Mouse (Mus musculus) kidney, embryonic 15.5 days (tissue): ENCODE results near the gene Ccdc39. TPM values are rescaled to one million over a fixed set of nuclear protein-coding genes. Genes with fewer than 3 reads are reported as not detected.
A peak's percentile ranks its signal among the peaks of the same experiment; 100 is the strongest.

Experiments used
- ATAC-seq: fragments of 200-750 bp; cut with Nextera tagmentation; replicated peaks from 2 replicates; pipeline ENCODE4 v1.8.0; 2017; ENCODE audit warnings: moderate TSS enrichment; ENCODE audit not compliant: low FRiP score
- H3K27ac ChIP-seq: fragments of 300-500 bp; sonication (generic); 2 replicates; pipeline ENCODE4 v1.5.1; 2015; ENCODE audit warnings: mild to moderate bottlenecking, inconsistent platforms
- H3K27me3 ChIP-seq: fragments of 300-500 bp; sonication (generic); 2 replicates; pipeline ENCODE4 v1.6.1; 2015; ENCODE audit warnings: inconsistent platforms
- H3K36me3 ChIP-seq: fragments of 300-500 bp; sonication (generic); 2 replicates; pipeline ENCODE4 v1.6.1; 2015; ENCODE audit warnings: inconsistent platforms
- H3K4me1 ChIP-seq: fragments of 300-500 bp; sonication (generic); 2 replicates; pipeline ENCODE4 v1.6.1; 2015; ENCODE audit warnings: inconsistent platforms
- H3K4me2 ChIP-seq: fragments of 300-500 bp; sonication (generic); 2 replicates; pipeline ENCODE4 v1.6.1; 2015; ENCODE audit warnings: moderate library complexity, mild to moderate bottlenecking, inconsistent platforms
- H3K4me3 ChIP-seq: fragments of 300-500 bp; sonication (generic); replicated peaks from 2 replicates; pipeline ENCODE4 v1.5.1; 2015; ENCODE audit warnings: mild to moderate bottlenecking, inconsistent platforms
- H3K9ac ChIP-seq: fragments of 300-500 bp; sonication (generic); 2 replicates; pipeline ENCODE4 v1.6.1; 2015; ENCODE audit warnings: mild to moderate bottlenecking, inconsistent platforms
- H3K9me3 ChIP-seq: fragments of 300-500 bp; sonication (generic); replicated peaks from 2 replicates; pipeline ENCODE4 v1.6.1; 2016; ENCODE audit warnings: inconsistent platforms
- WGBS: fragments of 180-500 bp; shearing (Covaris S2); methylation state at CpG from one replicate; pipeline ENCODE4 v1.1.7; 2015; ENCODE audit warnings: mixed read lengths; 5-methylcytosine and 5-hydroxymethylcytosine counted together
- polyA plus RNA-seq: library from polyadenylated mRNA; unstranded; fragments of >200 nt; fragmentation: Nextera tagmentation; extraction: Ambion mirVana; gene quantifications from 2 replicates; pipeline ENCODE4 v1.2.1, GENCODE M21; 2015

Ccdc39 gene
- polyA plus RNA-seq = 3.5 and 4.0 TPM in 2 replicates

DNA sequence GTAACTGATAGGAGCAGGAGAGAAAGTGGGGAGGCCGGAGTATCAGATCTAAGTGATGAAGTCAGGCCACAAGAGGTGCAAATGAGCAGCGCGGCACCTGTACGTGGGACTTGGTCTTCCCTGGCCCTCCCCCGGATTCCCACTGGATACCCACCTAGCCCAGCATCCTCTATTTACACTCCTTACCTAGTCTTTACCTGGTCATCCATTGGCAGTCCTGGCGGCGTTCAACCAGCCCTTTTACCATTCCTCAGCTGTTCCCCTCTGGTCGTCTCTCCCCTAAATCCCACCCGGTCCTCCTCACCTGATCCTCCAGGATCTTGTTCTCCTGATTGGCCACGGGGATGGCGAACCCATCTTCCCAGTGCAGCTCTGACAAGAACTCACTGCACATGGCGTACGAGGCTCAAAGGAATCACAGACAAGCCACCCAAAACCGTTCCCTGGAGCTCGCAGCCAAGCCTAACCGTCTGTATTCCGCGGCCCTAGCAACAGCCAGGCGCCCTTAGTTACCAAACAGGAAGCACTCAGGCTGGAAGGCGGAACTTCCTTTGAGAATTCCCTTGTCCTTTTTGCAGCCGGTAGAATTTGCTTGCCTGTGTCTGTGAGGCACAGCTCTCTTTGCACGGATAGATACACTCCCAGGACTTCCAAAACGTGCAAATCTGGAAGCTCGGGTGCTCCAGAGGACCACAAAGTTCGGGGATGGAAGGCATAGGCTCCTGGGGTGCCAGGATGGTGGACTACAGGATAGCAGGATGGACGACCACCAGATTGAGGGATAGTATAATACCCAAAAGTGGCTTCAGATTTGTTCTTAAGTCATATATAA lies at the start of gene Ccdc39:
TSS of gene Ccdc39 (minus strand) at position 510 of the 832 bp plus-strand sequence.
- peak; percentile 97 for ATAC-seq
- 3% methylated on average over 26 of the region's 26 CpGs for WGBS
- Histone ChIP-seq H3K4me3 (peak within 1 kb of the TSS; percentile 55), H3K27me3 (no peaks in the 10 kb centered on the region), H3K27ac (no peak within 1 kb of the TSS), H3K9me3 (no peaks in the 10 kb centered on the region), H3K9ac (peak within 1 kb of the TSS; percentile 38), H3K4me1 (peaks cover 7% of the 10 kb centered on the region; the same call in 1 of the 2 replicates), H3K4me2 (peak within 1 kb of the TSS; percentile 79), H3K36me3 (no peaks in the 10 kb centered on the region)

DNA sequence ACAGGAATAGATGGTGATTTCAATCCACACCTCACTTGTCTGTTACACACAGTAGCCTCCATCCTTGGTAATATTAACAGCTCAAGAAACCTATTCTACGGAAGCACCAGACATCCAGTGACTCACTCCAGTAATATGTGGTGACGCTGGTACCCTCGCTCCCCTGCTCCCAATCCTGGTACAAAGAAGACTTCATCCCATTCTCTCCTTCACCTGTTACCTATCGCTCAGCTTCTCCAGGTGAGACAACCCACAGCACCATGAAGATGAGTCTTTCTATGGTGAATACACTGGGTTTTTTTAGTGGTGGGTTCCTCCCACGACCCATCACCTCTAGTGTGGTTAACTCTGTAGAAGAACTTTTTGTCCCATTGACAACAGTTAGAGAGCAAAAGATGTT lies 49.3 kb upstream of the Ccdc39 start:
- H3K27ac ChIP-seq = no peak overlapping the region
- no peak for ATAC-seq
- 91% methylated on average over 5 of the region's 5 CpGs for WGBS

DNA sequence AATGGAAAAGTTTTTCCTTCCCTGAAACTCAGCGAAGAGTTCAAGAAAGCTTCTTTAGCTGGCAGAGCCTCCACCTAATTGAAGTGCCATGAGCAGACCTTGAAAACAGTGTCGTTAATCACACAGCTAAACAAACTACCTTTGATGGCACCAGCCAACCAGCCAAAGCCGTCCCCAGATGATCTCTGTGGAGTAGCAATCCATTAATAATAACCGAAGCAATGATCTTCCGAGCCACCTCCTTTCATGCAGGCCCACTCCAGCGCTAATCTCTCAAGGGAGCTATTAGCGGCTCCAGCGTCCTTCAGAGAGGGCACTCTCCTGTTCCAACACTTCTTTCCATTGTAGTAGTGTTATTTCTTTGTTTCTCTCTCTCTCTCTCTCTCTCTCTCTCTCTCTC lies 43.3 kb upstream of the Ccdc39 start:
- no peak overlapping the region for H3K4me3 ChIP-seq
- no peak overlapping the region for H3K9ac ChIP-seq
- H3K27me3 ChIP-seq = no peaks in the 10 kb centered on the region
- H3K36me3 ChIP-seq = no peaks in the 10 kb centered on the region
- no peaks in the 10 kb centered on the region for H3K9me3 ChIP-seq
- no peak overlapping the region for H3K27ac ChIP-seq
- WGBS = 28% methylated on average over 8 of the region's 8 CpGs
- no peak overlapping the region for H3K4me2 ChIP-seq
- no peaks in the 10 kb centered on the region for H3K4me1 ChIP-seq
- no peak for ATAC-seq

More for the DNA sequence above, 49.3 kb upstream of the Ccdc39 start:
- no peak overlapping the region for H3K9ac ChIP-seq
- H3K36me3 ChIP-seq = no peaks in the 10 kb centered on the region
- no peak overlapping the region for H3K4me3 ChIP-seq
- H3K4me1 ChIP-seq = no peaks in the 10 kb centered on the region
- H3K27me3 ChIP-seq = no peaks in the 10 kb centered on the region
- no peak overlapping the region for H3K4me2 ChIP-seq
- no peaks in the 10 kb centered on the region for H3K9me3 ChIP-seq

DNA sequence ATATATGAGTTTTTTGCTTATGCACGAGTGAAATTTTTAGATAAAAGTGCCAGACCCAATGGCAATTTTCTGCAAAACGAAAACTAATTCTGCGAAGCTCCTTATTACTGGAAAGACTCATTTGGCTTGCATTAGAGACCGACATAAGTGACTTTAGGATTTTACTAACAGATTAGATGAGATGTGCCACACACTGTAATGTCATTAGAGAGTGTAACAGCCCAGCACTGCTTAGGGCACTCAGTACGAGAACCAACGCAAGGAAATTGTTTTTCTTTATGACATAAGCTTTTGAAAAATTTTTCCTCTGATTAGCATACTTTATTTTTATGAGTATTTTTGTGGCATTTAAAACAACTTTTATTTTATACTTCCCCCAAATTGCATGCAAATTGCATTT lies 39.0 kb upstream of the Ccdc39 start:
- Histone ChIP-seq H3K4me1 (no peaks in the 10 kb centered on the region), H3K9me3 (no peaks in the 10 kb centered on the region), H3K27ac (no peak overlapping the region), H3K36me3 (no peaks in the 10 kb centered on the region), H3K4me3 (no peak overlapping the region), H3K27me3 (no peaks in the 10 kb centered on the region), H3K9ac (no peak overlapping the region), H3K4me2 (no peak overlapping the region)
- no peak for ATAC-seq
- WGBS = 88% methylated on average over 6 of the region's 6 CpGs

DNA sequence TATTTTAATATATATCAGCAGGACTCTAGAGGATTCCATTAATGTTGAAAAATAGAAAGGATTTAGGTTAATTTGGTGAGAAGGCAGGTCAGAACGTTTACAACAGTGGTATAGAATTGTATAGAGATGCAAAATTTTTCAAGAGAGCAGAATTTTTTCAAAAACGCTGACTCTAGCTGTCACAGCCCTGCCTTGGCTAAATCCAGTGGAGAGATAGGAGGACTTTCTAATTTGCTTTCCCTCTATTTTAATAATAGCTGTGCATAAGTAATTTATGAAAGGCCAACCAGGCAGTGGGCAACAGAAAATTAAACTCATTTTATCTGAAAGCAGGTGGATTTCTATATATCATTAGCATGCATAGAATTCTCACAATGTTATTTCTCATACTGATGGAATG lies 38.6 kb upstream of the Ccdc39 start:
- no peaks in the 10 kb centered on the region for H3K4me1 ChIP-seq
- H3K27ac ChIP-seq = no peak overlapping the region
- H3K36me3 ChIP-seq = no peaks in the 10 kb centered on the region
- no peaks in the 10 kb centered on the region for H3K27me3 ChIP-seq
- WGBS = 80% methylated on average over 2 of the region's 2 CpGs
- H3K9me3 ChIP-seq = no peaks in the 10 kb centered on the region
- H3K4me3 ChIP-seq = no peak overlapping the region
- no peak overlapping the region for H3K4me2 ChIP-seq
- ATAC-seq = no peak
- H3K9ac ChIP-seq = no peak overlapping the region

DNA sequence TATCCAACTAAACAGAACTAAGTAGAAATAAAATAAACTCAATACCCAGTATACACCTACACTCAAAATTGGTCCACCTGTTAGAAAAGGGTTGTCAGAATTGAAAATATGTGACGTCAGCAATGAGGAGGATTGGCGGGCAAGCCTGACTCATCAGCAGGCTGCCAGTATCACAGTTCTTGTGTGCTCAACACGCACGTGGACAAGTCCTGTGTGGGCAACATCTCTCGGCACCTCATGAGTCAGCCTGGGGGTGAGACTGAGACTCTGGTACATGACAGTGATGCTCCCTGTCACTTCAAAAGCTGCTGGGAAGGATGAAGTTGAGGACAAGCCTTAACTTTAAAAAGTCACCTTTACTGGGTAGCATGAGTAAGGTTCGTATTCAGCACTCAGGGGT lies 34.6 kb upstream of the Ccdc39 start:
- no peak overlapping the region for H3K4me2 ChIP-seq
- no peak overlapping the region for H3K27ac ChIP-seq
- H3K4me1 ChIP-seq = no peaks in the 10 kb centered on the region
- H3K9ac ChIP-seq = no peak overlapping the region
- H3K27me3 ChIP-seq = no peaks in the 10 kb centered on the region
- H3K4me3 ChIP-seq = no peak overlapping the region
- no peaks in the 10 kb centered on the region for H3K9me3 ChIP-seq
- 86% methylated on average over 6 of the region's 6 CpGs for WGBS
- no peak for ATAC-seq
- no peaks in the 10 kb centered on the region for H3K36me3 ChIP-seq

DNA sequence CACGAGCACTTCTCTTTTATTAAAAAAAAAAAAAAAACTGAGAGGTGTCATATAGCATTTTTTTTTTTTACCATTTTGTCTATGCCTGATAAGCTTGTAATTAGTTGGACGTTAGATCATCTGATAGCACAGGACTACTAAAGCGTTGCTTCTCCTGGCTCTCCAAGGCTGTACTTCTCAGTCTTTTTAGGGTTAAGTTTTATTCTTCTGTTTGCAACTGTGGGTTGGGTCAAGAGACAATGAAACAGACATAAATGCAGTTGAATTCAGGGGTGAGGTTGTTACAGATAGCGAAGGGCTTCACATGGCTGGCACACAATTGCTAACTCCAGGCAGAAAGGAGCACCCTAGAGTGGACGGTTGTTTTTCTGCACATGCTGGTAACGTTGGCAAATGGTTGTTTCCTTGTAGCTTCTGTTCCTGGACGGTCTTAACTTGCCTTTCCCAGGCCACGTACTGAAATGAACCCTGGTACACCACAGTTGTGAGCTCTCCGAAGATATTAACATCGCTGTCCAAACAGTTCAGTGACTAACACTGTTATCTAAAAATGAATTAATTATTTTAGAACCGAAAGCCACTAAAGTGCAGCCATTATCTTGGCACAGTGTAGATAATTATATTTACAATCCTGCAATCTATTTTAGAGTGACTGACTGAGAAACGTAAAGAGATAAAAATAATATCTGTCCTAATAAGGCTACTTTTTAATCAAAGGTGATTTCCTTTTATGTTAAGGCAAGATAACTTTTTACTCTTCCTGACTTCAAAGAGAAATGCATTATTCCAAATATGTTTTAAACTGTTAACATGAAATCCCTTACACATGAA lies 30.6 kb upstream of the Ccdc39 start:
- ATAC-seq = no peak
- no peak overlapping the region for H3K4me3 ChIP-seq
- H3K9ac ChIP-seq = no peak overlapping the region
- H3K27ac ChIP-seq = no peak overlapping the region
- no peak overlapping the region for H3K4me2 ChIP-seq
- H3K27me3 ChIP-seq = no peaks in the 10 kb centered on the region
- H3K4me1 ChIP-seq = no peaks in the 10 kb centered on the region
- no peaks in the 10 kb centered on the region for H3K9me3 ChIP-seq
- no peaks in the 10 kb centered on the region for H3K36me3 ChIP-seq
- 72% methylated on average over 12 of the region's 12 CpGs for WGBS

DNA sequence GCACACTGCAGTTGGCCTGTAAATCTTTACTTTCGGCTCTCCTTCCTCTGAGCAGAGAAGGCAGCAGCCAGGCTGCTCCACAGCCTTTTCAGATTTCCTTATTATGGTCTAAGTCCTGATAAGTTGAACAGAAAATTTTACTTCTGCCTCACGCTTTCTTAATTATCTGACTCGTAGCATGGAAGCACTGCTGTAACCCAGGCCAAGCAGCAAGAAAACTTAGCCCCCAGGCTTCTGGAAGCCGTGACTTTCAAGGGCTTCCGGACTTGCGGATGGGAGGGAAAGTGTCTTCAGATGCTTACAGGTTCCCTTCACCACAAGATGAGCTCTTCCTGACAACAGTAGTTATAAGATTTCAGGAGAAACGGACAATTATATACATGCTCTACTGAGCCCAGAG lies 29.7 kb upstream of the Ccdc39 start:
- H3K4me1 ChIP-seq = no peaks in the 10 kb centered on the region
- WGBS = 81% methylated on average over 7 of the region's 7 CpGs
- H3K4me2 ChIP-seq = no peak overlapping the region
- H3K9me3 ChIP-seq = no peaks in the 10 kb centered on the region
- H3K27me3 ChIP-seq = no peaks in the 10 kb centered on the region
- no peak overlapping the region for H3K9ac ChIP-seq
- no peaks in the 10 kb centered on the region for H3K36me3 ChIP-seq
- ATAC-seq = no peak
- no peak overlapping the region for H3K27ac ChIP-seq
- no peak overlapping the region for H3K4me3 ChIP-seq

DNA sequence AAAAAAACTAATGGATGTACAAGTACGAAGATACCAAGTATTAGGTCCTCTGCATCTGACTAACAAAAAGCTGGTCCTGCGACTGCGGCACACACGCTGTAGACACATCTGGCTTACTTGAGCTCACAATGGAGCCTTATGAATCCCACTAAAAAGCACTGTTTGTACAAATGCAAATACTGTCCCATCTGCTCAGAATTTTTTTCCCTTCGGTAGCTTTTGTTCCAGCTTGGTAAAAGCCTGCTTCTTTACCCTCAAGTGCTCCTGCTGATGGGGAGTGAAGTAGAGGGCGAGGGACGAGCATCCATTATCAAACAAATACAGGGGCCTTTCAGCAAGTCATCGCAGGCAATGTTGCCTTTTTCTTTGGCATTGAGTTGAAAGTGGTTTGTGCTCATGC lies 29.3 kb upstream of the Ccdc39 start:
- no peak overlapping the region for H3K4me3 ChIP-seq
- H3K9me3 ChIP-seq = no peaks in the 10 kb centered on the region
- H3K27me3 ChIP-seq = no peaks in the 10 kb centered on the region
- 87% methylated on average over 8 of the region's 8 CpGs for WGBS
- no peaks in the 10 kb centered on the region for H3K36me3 ChIP-seq
- no peaks in the 10 kb centered on the region for H3K4me1 ChIP-seq
- no peak overlapping the region for H3K9ac ChIP-seq
- H3K4me2 ChIP-seq = no peak overlapping the region
- H3K27ac ChIP-seq = no peak overlapping the region
- ATAC-seq = no peak

DNA sequence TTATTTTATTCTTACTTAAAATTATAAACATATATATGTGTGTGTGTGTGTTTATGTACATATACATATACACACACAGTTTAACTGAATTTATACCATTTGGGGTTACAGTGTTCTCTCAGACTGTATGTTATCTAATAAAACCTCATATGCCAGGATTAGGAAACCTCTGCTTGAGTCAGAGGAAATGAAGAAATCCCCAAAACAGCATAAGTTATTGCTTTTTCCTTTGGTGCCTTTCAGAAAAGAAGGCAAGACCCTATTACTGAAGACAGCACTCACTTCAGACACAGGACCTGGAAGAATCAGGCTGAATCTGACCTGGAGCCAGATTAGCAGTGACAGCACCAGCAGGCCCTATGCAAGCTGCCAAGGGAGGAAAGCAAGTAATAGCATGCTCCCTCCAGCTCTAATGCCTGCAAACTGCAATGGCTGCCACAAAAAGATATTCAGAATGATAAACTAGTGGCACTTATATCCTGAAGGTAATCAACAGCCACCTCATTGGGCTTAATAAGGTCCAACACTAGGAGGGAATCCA lies 20.0 kb upstream of the Ccdc39 start:
- no peak overlapping the region for H3K4me3 ChIP-seq
- no peak overlapping the region for H3K4me2 ChIP-seq
- no peaks in the 10 kb centered on the region for H3K4me1 ChIP-seq
- H3K9me3 ChIP-seq = no peaks in the 10 kb centered on the region
- H3K36me3 ChIP-seq = no peaks in the 10 kb centered on the region
- ATAC-seq = no peak
- no peaks in the 10 kb centered on the region for H3K27me3 ChIP-seq
- H3K27ac ChIP-seq = no peak overlapping the region
- no peak overlapping the region for H3K9ac ChIP-seq

DNA sequence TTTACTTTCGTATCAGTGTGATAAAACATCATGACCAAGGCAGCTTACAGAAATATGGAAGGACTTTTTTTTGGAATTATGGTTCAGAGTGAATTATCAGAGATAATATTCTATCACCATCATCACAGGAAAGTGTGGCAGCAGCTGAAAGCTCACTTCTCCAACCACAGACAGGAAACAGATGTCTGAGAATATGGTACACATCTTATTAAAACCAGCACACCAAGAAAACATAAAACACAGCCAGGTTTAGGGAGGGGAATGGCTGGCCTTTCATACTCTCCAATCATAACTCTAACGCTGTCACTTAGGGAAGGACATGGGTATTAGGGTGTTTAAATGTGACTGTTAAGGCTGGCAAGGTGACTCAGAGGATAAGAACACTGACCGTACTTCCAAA lies 14.8 kb upstream of the Ccdc39 start:
- 80% methylated on average over 3 of the region's 3 CpGs for WGBS
- ATAC-seq = no peak
- Histone ChIP-seq H3K9ac (no peak overlapping the region), H3K4me1 (no peaks in the 10 kb centered on the region), H3K27me3 (no peaks in the 10 kb centered on the region), H3K27ac (no peak overlapping the region), H3K4me2 (no peak overlapping the region), H3K36me3 (no peaks in the 10 kb centered on the region), H3K4me3 (no peak overlapping the region), H3K9me3 (no peaks in the 10 kb centered on the region)

DNA sequence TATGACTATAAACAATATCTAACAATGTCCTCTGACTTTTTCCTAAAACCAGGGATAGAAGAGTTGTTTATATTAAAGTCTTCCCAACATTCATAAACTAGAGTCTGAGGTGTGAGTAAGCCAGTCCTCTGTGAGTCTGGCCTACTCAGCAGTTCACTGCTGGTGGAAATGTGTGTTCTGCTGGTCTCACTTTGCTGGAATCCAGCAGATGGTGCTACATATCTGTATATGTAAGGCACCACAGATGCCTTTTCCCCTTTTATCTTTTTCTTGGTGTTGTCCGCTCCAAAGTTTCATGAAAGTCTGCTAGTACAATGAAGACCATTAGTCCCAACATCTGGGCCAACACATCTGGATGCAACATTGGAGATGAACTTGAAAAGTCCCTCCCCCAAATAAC lies 9.0 kb upstream of the Ccdc39 start:
- Histone ChIP-seq H3K36me3 (no peaks in the 10 kb centered on the region), H3K4me1 (no peaks in the 10 kb centered on the region), H3K27me3 (no peaks in the 10 kb centered on the region), H3K27ac (no peak overlapping the region), H3K4me2 (no peak overlapping the region), H3K9ac (no peak overlapping the region), H3K4me3 (no peak overlapping the region), H3K9me3 (no peaks in the 10 kb centered on the region)
- ATAC-seq = no peak
- WGBS = 76% methylated on average over 1 of the region's 1 CpGs
